Mouse (Mus musculus) liver, embryonic 12.5 days (tissue): ENCODE measurements around the gene Simc1. TPM values are rescaled to one million over a fixed set of nuclear protein-coding genes. Genes with fewer than 3 reads are reported as not detected.

Experiments used
- ATAC-seq: fragments of 200-750 bp; cut with Nextera tagmentation; 2 replicates; pipeline ENCODE4 v1.8.0; 2017; ENCODE audit warnings: moderate number of reproducible peaks, mild to moderate bottlenecking, moderate library complexity
- H3K27ac ChIP-seq: fragments of 300-500 bp; sonication (generic); 2 replicates; pipeline ENCODE4 v1.5.1; 2016; ENCODE audit warnings: mild to moderate bottlenecking
- H3K27me3 ChIP-seq: fragments of 300-500 bp; sonication (generic); replicated peaks from 2 replicates; pipeline ENCODE4 v1.6.1; 2016; ENCODE audit warnings: mild to moderate bottlenecking, moderate library complexity
- H3K36me3 ChIP-seq: fragments of 300-500 bp; sonication (generic); 2 replicates; pipeline ENCODE4 v1.6.1; 2016; ENCODE audit warnings: mild to moderate bottlenecking, moderate library complexity
- H3K4me1 ChIP-seq: fragments of 300-500 bp; sonication (generic); 2 replicates; pipeline ENCODE4 v1.6.1; 2016
- H3K4me2 ChIP-seq: fragments of 300-500 bp; sonication (generic); 2 replicates; pipeline ENCODE4 v1.6.1; 2016; ENCODE audit warnings: mild to moderate bottlenecking, moderate library complexity
- H3K4me3 ChIP-seq: fragments of 300-500 bp; sonication (generic); 2 replicates; pipeline ENCODE4 v1.5.1; 2016; ENCODE audit warnings: mild to moderate bottlenecking, moderate library complexity
- H3K9ac ChIP-seq: fragments of 300-500 bp; sonication (generic); 2 replicates; pipeline ENCODE4 v1.6.1; 2016; ENCODE audit warnings: mild to moderate bottlenecking, moderate library complexity
- H3K9me3 ChIP-seq: fragments of 300-500 bp; sonication (generic); replicated peaks from 2 replicates; pipeline ENCODE4 v1.6.1; 2016; ENCODE audit warnings: mild to moderate bottlenecking, moderate library complexity
- WGBS: fragments of 180-500 bp; shearing (Covaris S2); methylation state at CpG from one replicate; pipeline ENCODE4 v1.1.7; 2016; ENCODE audit not compliant: insufficient replicate concordance; 5-methylcytosine and 5-hydroxymethylcytosine counted together
- microRNA-seq: library from miRNA; unstranded; fragments of <30 nt; microRNA quantifications from one replicate; pipeline ENCODE4, GENCODE M21; 2017
- polyA plus RNA-seq: library from polyadenylated mRNA; unstranded; fragments of >200 nt; fragmentation: Nextera tagmentation; extraction: Ambion mirVana; gene quantifications from 2 replicates; pipeline ENCODE4 v1.2.1, GENCODE M21; 2016

Simc1 gene
- polyA plus RNA-seq, 1 experiment from 2014 or later: 4.3 TPM

DNA sequence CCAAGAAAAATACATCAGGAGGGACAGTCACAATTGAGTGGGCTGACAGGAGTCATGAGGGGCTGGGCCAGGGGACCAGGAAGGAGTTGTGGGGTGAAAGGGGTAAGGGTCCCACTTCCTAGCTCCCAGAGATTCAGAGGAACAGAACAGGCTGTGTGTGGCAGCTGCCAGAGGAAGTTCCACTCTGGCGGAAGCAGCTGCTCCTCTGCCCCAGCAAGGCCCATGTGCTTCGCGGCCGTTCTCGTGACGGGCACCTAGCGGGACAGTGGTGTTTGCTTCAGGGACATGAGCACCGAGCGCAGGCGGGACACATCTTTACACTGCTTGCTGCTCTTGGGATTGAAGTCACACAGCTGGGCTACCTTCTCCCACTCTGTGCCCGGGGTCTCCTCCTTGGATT is 90.0 kb downstream of the Simc1 start:
- Histone ChIP-seq H3K4me2 (no peak overlapping the region), H3K27ac (no peak overlapping the region), H3K27me3 (no peaks in the 10 kb centered on the region), H3K4me1 (peaks cover 23% of the 10 kb centered on the region), H3K36me3 (peaks cover 54% of the 10 kb centered on the region), H3K9ac (no peak overlapping the region), H3K9me3 (no peaks in the 10 kb centered on the region), H3K4me3 (no peak overlapping the region)
- WGBS: 82% methylated on average over 11 of the region's 11 CpGs
- no peak for ATAC-seq

DNA sequence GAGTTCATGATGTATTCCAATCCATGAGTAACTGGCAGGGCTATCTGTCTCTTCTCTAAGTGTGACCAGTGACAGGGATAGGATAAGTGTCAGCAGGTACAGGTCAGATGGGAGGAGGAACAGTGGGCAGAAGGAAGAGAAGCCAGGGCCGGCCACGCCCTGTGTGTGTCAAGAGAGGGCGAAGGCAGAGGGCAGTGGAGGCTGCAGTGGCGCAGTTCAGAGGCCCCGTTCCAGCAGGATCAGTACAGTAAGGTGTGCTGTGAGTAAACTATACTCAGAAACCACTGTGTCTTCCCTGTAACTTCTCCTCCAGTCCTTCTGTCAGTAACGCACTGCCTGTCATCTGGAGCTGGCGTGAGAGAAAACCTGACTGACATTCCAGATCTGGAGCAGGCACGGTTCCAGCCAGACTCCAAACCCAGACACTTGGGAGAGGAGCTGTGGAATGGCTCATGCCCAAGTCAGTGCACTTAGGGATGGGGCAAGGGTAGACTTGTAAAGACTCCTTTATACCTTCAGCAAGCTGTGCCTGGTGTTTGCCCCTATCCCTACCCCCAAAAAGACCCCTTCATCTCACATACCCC is 92.6 kb downstream of the Simc1 start:
- H3K9me3 ChIP-seq: no peaks in the 10 kb centered on the region
- H3K27ac ChIP-seq: no peak overlapping the region
- H3K4me2 ChIP-seq: no peak overlapping the region
- 76% methylated on average over 8 of the region's 8 CpGs for WGBS
- ATAC-seq: no peak
- H3K4me3 ChIP-seq: no peak overlapping the region
- peaks cover 73% of the 10 kb centered on the region for H3K36me3 ChIP-seq
- H3K9ac ChIP-seq: no peak overlapping the region
- peaks cover 12% of the 10 kb centered on the region for H3K4me1 ChIP-seq
- no peaks in the 10 kb centered on the region for H3K27me3 ChIP-seq

DNA sequence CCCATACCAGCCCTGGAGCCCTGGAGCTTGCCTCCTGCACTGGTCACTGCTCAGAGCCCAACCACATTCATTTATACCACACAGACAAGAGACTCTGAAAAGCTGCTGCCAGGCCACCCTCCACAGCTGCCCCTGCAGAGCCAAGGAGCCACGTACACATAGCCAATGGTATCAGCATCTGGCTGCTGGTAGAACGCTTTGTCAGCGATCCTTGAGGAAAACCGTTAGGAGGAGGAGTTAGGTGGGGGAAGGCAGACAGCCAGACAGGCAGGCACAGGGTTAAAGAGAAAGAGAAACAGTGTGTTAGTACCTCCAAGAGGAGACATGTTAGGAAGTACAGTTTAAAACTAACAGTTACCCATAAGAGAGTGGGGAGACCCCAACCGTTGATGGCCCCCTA is 93.3 kb downstream of the Simc1 start:
- peaks cover 5% of the 10 kb centered on the region for H3K4me1 ChIP-seq
- no peak overlapping the region for H3K27ac ChIP-seq
- 67% methylated on average over 5 of the region's 5 CpGs for WGBS
- no peak overlapping the region for H3K9ac ChIP-seq
- H3K27me3 ChIP-seq: no peaks in the 10 kb centered on the region
- H3K36me3 ChIP-seq: peaks cover 75% of the 10 kb centered on the region
- H3K9me3 ChIP-seq: no peaks in the 10 kb centered on the region
- no peak overlapping the region for H3K4me3 ChIP-seq
- no peak overlapping the region for H3K4me2 ChIP-seq
- ATAC-seq: no peak

DNA sequence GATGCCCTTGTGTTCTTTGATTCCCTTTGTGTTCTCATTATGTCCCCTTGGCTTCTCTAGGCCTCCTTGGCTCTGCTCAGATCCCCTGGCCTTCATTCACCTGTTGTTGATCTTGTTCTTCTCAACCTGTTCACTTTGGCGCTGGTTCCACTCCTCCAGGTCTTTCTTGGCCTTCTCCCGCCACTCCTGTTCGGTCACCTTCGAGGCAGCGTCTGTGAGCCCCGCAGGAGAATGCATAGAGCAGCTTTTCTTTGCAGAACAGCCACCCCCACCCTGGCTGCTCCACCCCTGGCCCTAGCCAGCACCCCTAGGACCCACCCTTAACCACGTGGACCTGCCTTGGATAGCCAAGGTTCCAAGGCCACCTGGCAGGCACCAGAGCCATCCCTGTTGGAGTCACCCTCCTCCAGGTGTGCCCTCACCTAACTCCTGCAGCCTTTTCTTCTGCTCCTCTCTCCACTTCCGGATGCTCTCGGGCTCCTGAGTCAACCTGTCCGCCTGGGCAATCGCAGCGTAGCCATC is 95.1 kb downstream of the Simc1 start:
- Histone ChIP-seq H3K27ac (no peak overlapping the region), H3K27me3 (no peaks in the 10 kb centered on the region), H3K9me3 (no peaks in the 10 kb centered on the region), H3K4me2 (no peak overlapping the region), H3K4me1 (peaks cover 3% of the 10 kb centered on the region; the same call in 1 of the 2 replicates), H3K36me3 (peaks cover 72% of the 10 kb centered on the region), H3K4me3 (no peak overlapping the region), H3K9ac (no peak overlapping the region)
- no peak for ATAC-seq
- WGBS: 86% methylated on average over 12 of the region's 12 CpGs

Small RNA genes within 50 kb of the gene (microRNA-seq; reads per million reads assigned to microRNA genes)
- gene Gm24195: not detected

Other genes starting within 250 kb of the Simc1 start
- gene Cplx2, start 132.4 kb upstream of the Simc1 start, polyA plus RNA-seq: 0.45 and 0.52 TPM in 2 replicates
- 77.6 and 78.0 TPM in 2 replicates for gene Thoc3, start 34.9 kb upstream of the Simc1 start, polyA plus RNA-seq
- 66.8 and 69.3 TPM in 2 replicates for gene 4833439L19Rik, start 61.7 kb downstream of the Simc1 start, polyA plus RNA-seq
- 10.7 and 10.9 TPM in 2 replicates for gene Arl10, start 71.2 kb downstream of the Simc1 start, polyA plus RNA-seq
- 82.4 and 85.5 TPM in 2 replicates for gene Nop16, start 86.3 kb downstream of the Simc1 start, polyA plus RNA-seq
- gene Higd2a, start 86.4 kb downstream of the Simc1 start, polyA plus RNA-seq: 127 and 135 TPM in 2 replicates
- 51.2 and 52.6 TPM in 2 replicates for gene Cltb, start 107.6 kb downstream of the Simc1 start, polyA plus RNA-seq
- gene Faf2, start 118.0 kb downstream of the Simc1 start, polyA plus RNA-seq: 35.3 and 39.9 TPM in 2 replicates
- 36.8 and 38.4 TPM in 2 replicates for gene Rnf44, start 190.1 kb downstream of the Simc1 start, polyA plus RNA-seq
- gene Cdhr2, start 197.7 kb downstream of the Simc1 start, polyA plus RNA-seq: 7.7 and 9.9 TPM in 2 replicates
- gene Gprin1, start 246.1 kb downstream of the Simc1 start, polyA plus RNA-seq: 0.23 and 0.35 TPM in 2 replicates